Comparison of ENCODE assay signal across 9 mouse cellular contexts in the genomic region with DNA sequence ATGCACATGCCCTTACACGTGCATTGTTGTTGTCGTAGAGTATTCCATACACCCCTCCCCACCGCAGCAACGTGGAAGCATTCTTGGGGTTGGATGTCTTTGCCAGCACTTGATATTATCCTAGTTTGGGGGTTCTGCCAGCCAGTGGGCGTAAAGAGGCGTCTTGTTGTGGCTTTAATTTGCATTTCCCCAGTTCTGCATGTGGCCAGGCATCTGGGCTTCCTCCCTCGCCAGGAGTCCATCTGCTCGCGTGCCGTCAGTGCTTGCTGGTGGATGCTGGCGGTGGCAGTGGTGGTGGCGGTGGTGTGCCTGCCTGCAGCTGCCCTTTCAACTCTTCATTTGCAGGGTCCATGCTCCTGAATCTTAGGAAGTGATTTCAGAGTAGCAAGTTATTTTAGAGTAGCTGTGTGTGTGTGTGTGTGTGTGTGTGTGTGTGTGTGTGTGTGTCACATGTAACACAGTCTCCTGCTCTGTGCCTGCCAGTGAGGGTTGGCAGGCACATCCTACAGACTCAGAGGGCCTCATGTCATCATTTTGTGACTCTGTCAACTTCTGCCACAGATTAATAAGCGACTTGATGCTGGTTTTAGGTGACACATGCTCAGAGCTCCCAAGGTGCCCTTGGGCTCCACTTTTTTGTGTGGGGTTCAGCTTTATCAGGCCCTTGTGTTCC. TPM values are rescaled to one million over a fixed set of nuclear protein-coding genes. Genes with fewer than 3 reads are reported as not detected.
DNase-seq lines count a peak whose midpoint lies in the region; ATAC-seq lines count a peak whose summit lies in the region.
"Had no signal": no experiment of that assay in that cellular context is flagged by ENCODE, and none has a peak within 500 bp of the region (broad histone marks: within the 10 kb centered on the region; RNA-seq: fewer than 3 reads in every experiment).

No protein-coding gene starts in this region.

- H3K27me3 ChIP-seq in heart, embryonic 14.5 days (ENCODE audit: control insufficient read depth, insufficient read depth, low read length), result no peaks in the 10 kb centered on the region
- no peaks in the 10 kb centered on the region for H3K27me3 ChIP-seq in hindbrain, embryonic 16.5 days (replicated peaks; ENCODE audit: control insufficient read depth, insufficient read depth, low read length)
- H3K27me3 ChIP-seq in midbrain, embryonic 15.5 days (replicated peaks), result no peaks in the 10 kb centered on the region
- H3K27me3 ChIP-seq: limb, embryonic 13.5 days had no signal

- H3K4me1 ChIP-seq in heart, embryonic 14.5 days (ENCODE audit: control insufficient read depth in 2 of 2, insufficient read depth in 2 of 2, low read length in 2 of 2), result peaks cover 11 to 17% of the 10 kb centered on the region in 2 experiments
- H3K4me1 ChIP-seq in hindbrain, embryonic 16.5 days (ENCODE audit: control insufficient read depth, insufficient read depth, low read depth, low read length), result peaks cover 11% of the 10 kb centered on the region
- H3K4me1 ChIP-seq in midbrain, embryonic 15.5 days, result peaks cover 3% of the 10 kb centered on the region; the same call in 1 of the 2 replicates

- no peak for DNase-seq in heart, postnatal 36 days
- DNase-seq in cerebellum, adult 8-10 months, result peak; percentile 36
- DNase-seq in gastrocnemius, postnatal 14 days, result no peak

- 61% methylated on average over 13 of the region's 13 CpGs for WGBS in heart, embryonic 14.5 days
- 48% methylated on average over 13 of the region's 13 CpGs for WGBS in hindbrain, embryonic 16.5 days
- 62% methylated on average over 13 of the region's 13 CpGs for WGBS in midbrain, embryonic 15.5 days

- no peaks in the 10 kb centered on the region for H3K9me3 ChIP-seq in heart, embryonic 14.5 days (ENCODE audit: control insufficient read depth, low read length)
- no peaks in the 10 kb centered on the region for H3K9me3 ChIP-seq in hindbrain, embryonic 16.5 days (ENCODE audit: control insufficient read depth, low read length)
- no peaks in the 10 kb centered on the region for H3K9me3 ChIP-seq in midbrain, embryonic 15.5 days
- H3K9me3 ChIP-seq: limb, embryonic 13.5 days had no signal

- H3K9ac ChIP-seq in heart, embryonic 14.5 days (ENCODE audit: low read length), result no peak overlapping the region
- H3K9ac ChIP-seq in hindbrain, embryonic 16.5 days (ENCODE audit: low read depth, low read length), result no peak overlapping the region
- no peak overlapping the region for H3K9ac ChIP-seq in midbrain, embryonic 15.5 days
- H3K9ac ChIP-seq: limb, embryonic 13.5 days had no signal

- H3K4me2 ChIP-seq in heart, embryonic 14.5 days (ENCODE audit: low read length), result no peak overlapping the region
- no peak overlapping the region for H3K4me2 ChIP-seq in hindbrain, embryonic 16.5 days (ENCODE audit: low read length)
- H3K4me2 ChIP-seq in midbrain, embryonic 15.5 days, result no peak overlapping the region
- H3K4me2 ChIP-seq: limb, embryonic 13.5 days had no signal

- H3K36me3 ChIP-seq in heart, embryonic 14.5 days (ENCODE audit: control insufficient read depth, insufficient read depth, low read length), result no peaks in the 10 kb centered on the region
- H3K36me3 ChIP-seq in hindbrain, embryonic 16.5 days (ENCODE audit: control insufficient read depth, insufficient read depth, low read length), result no peaks in the 10 kb centered on the region
- H3K36me3 ChIP-seq in midbrain, embryonic 15.5 days (replicated peaks), result no peaks in the 10 kb centered on the region
- H3K36me3 ChIP-seq: limb, embryonic 13.5 days had no signal

- H3K27ac ChIP-seq in heart, embryonic 14.5 days (replicated peaks in 1 of 2; ENCODE audit: control insufficient read depth in 1 of 2, insufficient read depth in 1 of 2, low read depth in 2 of 2, low read length in 2 of 2), result peak overlapping the region; percentile 28 to 61
- peak overlapping the region; percentile 55; the same call in 1 of the 2 replicates for H3K27ac ChIP-seq in hindbrain, embryonic 16.5 days (ENCODE audit: low read depth, low read length)
- peak overlapping the region; percentile 15; the same call in 1 of the 2 replicates for H3K27ac ChIP-seq in midbrain, embryonic 15.5 days
- H3K27ac ChIP-seq: limb, embryonic 13.5 days had no signal

- ATAC-seq in heart, embryonic 14.5 days (ENCODE audit: insufficient number of reproducible peaks, insufficient read depth, low FRiP score, low read depth), result peak; percentile 38; the same call in 1 of the 2 replicates
- ATAC-seq in hindbrain, embryonic 16.5 days, result peak; percentile 56
- 0 out of 2 replicates have a peak, but pooled peaks have one; percentile 50 for ATAC-seq in midbrain, embryonic 15.5 days (replicated peaks)
- ATAC-seq in erythroid progenitor cell, adult 5-6 weeks (replicated peaks; ENCODE audit: low FRiP score, poor library complexity, severe bottlenecking), result no peak
- ATAC-seq in granulocyte monocyte progenitor cell, adult 5-6 weeks (replicated peaks; ENCODE audit: poor library complexity, severe bottlenecking), result no peak

- intact Hi-C loops in heart, postnatal 36 days (cut with DNase I), result no loop called here
- intact Hi-C loops in gastrocnemius, postnatal 14 days (cut with DNase I; ENCODE audit: low total_unique reads), result no loop called here

- no peak overlapping the region for H3K4me3 ChIP-seq in heart, embryonic 14.5 days (ENCODE audit: control insufficient read depth in 1 of 2, insufficient read depth in 1 of 2, low read depth in 1 of 2, low read length in 2 of 2)
- no peak overlapping the region for H3K4me3 ChIP-seq in hindbrain, embryonic 16.5 days (ENCODE audit: low read length)
- no peak overlapping the region for H3K4me3 ChIP-seq in midbrain, embryonic 15.5 days
- H3K4me3 ChIP-seq: limb, embryonic 13.5 days had no signal

RNA-seq across cellular contexts. Expression of a gene that starts 32.1 kb away (rescaled TPM):
- 124 and 150 TPM in 2 replicates for polyA plus RNA-seq in heart, embryonic 14.5 days (2014; fragmentation: Nextera tagmentation; extraction: Ambion mirVana)
- total RNA-seq in heart, postnatal 36 days (2021), result 10 to 100 TPM; 51.5 to 54.2 TPM
- polyA plus RNA-seq in hindbrain, embryonic 16.5 days (2015; fragmentation: Nextera tagmentation; extraction: Ambion mirVana), result 153 and 186 TPM in 2 replicates
- polyA plus RNA-seq in midbrain, embryonic 15.5 days (2015; fragmentation: Nextera tagmentation; extraction: Ambion mirVana), result 125 and 135 TPM in 2 replicates
- total RNA-seq in erythroid progenitor cell, adult 5-6 weeks (2015; ENCODE audit: low replicate concordance), result 7.1 and 8.6 TPM in 2 replicates
- 13.3 and 17.8 TPM in 2 replicates for total RNA-seq in erythroid progenitor cell, adult 5-6 weeks (2017; ENCODE audit: low replicate concordance)
- total RNA-seq in gastrocnemius, postnatal 14 days (2021), result 10 to 100 TPM; 33.0 to 36.7 TPM
- total RNA-seq in granulocyte monocyte progenitor cell, adult 5-6 weeks (2014; fragmentation: Nextera tagmentation), result 38.0 and 71.5 TPM in 2 replicates
- 65.8 and 70.9 TPM in 2 replicates for total RNA-seq in granulocyte monocyte progenitor cell, adult 5-6 weeks (2017)

Comparison
In these comparisons a context has a peak if more than half of its experiments do, and no peak if none do; other contexts are left out.
1. ATAC-seq: peak in heart, embryonic 14.5 days (single experiment), hindbrain, embryonic 16.5 days (single experiment) and midbrain, embryonic 15.5 days (single experiment); none in erythroid progenitor cell, adult 5-6 weeks (single experiment) and granulocyte monocyte progenitor cell, adult 5-6 weeks (single experiment).
2. Peak in every context shown above with its lines, with median percentiles within 50 percentile points of each other: H3K27ac ChIP-seq.